Mouse (Mus musculus): ENCODE data around the gene Pofut2.

- TF ChIP-seq CTCF (IDR thresholded peaks at IDR 0.05; ENCODE audit: borderline replicate concordance, insufficient read depth, low read depth, low read length), result no peak
- TF ChIP-seq POLR2A (IDR thresholded peaks at IDR 0.05; ENCODE audit: borderline replicate concordance, insufficient read depth, low read length), result no peak
Measured at GRCm38 (mm10) chr10:77247048-77247447, 12.0 kb upstream of the Pofut2 start.

All from cerebellum, adult 2 months (tissue).